ENCODE assay signal across 25 mouse cellular contexts in the genomic region with DNA sequence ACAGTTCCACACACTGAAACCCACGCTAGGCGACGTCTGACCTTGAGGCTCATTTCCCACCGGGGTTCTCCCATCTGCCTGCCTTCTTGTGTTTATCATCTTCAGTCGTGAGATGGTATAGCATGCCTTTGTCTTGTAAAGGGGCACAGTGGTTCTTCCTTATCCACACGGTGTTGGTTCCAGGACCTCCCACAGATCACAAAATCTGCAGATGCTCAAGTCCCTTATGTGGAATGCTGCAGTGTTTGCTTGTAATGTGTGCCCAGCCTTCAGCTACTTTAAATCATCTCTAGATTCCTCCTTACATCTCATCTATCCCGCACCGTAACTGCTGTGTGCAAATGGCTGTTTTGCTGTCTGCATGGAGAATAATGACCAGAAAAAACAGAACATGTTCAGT.
"Had no signal": no experiment of that assay in that cellular context is flagged by ENCODE, and none has a peak within 500 bp of the region (broad histone marks: within the 10 kb centered on the region; RNA-seq: fewer than 3 reads in every experiment).

No protein-coding gene starts in this region.

- H3K36me3 ChIP-seq: heart, embryonic 13.5 days; heart, embryonic 15.5 days; hindbrain, embryonic 13.5 days; hindbrain, embryonic 15.5 days; kidney, embryonic 15.5 days; limb, embryonic 13.5 days; limb, embryonic 15.5 days; liver, embryonic 12.5 days had no signal

- H3K27me3 ChIP-seq: heart, embryonic 13.5 days; heart, embryonic 15.5 days; hindbrain, embryonic 13.5 days; hindbrain, embryonic 15.5 days; kidney, embryonic 15.5 days had no signal

- H3K4me3 ChIP-seq: heart, adult 2 months; heart, embryonic 13.5 days; heart, embryonic 15.5 days; hindbrain, embryonic 13.5 days; hindbrain, embryonic 15.5 days; kidney, embryonic 15.5 days; limb, embryonic 13.5 days; limb, embryonic 15.5 days; liver, embryonic 12.5 days had no signal

- H3K4me2 ChIP-seq: heart, embryonic 11.5 days; heart, embryonic 13.5 days; heart, embryonic 15.5 days; hindbrain, embryonic 13.5 days; hindbrain, embryonic 15.5 days; kidney, embryonic 15.5 days; limb, embryonic 13.5 days; limb, embryonic 15.5 days; liver, embryonic 12.5 days had no signal

- H3K4me1 ChIP-seq: heart, embryonic 15.5 days; liver, embryonic 12.5 days had no signal

- ATAC-seq: hindbrain, postnatal 0 days; intestine, embryonic 16.5 days; liver, embryonic 12.5 days had no signal

- H3K27ac ChIP-seq: heart, adult 2 months; heart, embryonic 13.5 days; heart, embryonic 15.5 days; hindbrain, embryonic 13.5 days; hindbrain, embryonic 15.5 days; hindbrain, postnatal 0 days; kidney, embryonic 15.5 days; kidney, postnatal 0 days; limb, embryonic 13.5 days; limb, embryonic 15.5 days; liver, embryonic 12.5 days; liver, embryonic 14.5 days had no signal

- DNase-seq: gastrocnemius, postnatal 14 days; gastrocnemius, postnatal 36 days; heart, adult 11 months; heart, adult 2 months; heart, postnatal 14 days; heart, postnatal 36 days; kidney, adult 11 months; kidney, adult 9 months; kidney, postnatal 14 days; layer of hippocampus, adult 9-11 months; layer of hippocampus, postnatal 36 days; left cerebral cortex, postnatal 4 days had no signal

- H3K9me3 ChIP-seq: heart, embryonic 13.5 days; heart, embryonic 15.5 days; hindbrain, embryonic 13.5 days; hindbrain, embryonic 15.5 days; kidney, embryonic 15.5 days; limb, embryonic 13.5 days; limb, embryonic 15.5 days; liver, embryonic 12.5 days had no signal

- H3K9ac ChIP-seq: heart, embryonic 13.5 days; heart, embryonic 15.5 days; hindbrain, embryonic 13.5 days; hindbrain, embryonic 15.5 days; kidney, embryonic 15.5 days; limb, embryonic 13.5 days; limb, embryonic 15.5 days; liver, embryonic 12.5 days; liver, embryonic 14.5 days had no signal
